Mouse (Mus musculus): Measurements from ENCODE around the gene Dlgap1. TPM values are rescaled to one million over a fixed set of nuclear protein-coding genes. Genes with fewer than 3 reads are reported as not detected.

The Dlgap1 gene
- polyA plus RNA-seq, 1 experiment from 2014 or later: 1.6 TPM

- Histone ChIP-seq H3K27ac (ENCODE audit: low read depth, low read length) (no peak overlapping the region), H3K27me3 (replicated peaks; ENCODE audit: control insufficient read depth, insufficient read depth, low read length) (no peaks in the 10 kb centered on the region), H3K9ac (ENCODE audit: low read depth, low read length) (no peak overlapping the region), H3K36me3 (ENCODE audit: control insufficient read depth, insufficient read depth, low read length) (no peaks in the 10 kb centered on the region), H3K4me3 (ENCODE audit: low read depth, low read length) (no peak overlapping the region), H3K4me1 (replicated peaks; ENCODE audit: control insufficient read depth, insufficient read depth, low read length) (no peaks in the 10 kb centered on the region), H3K4me2 (no peak overlapping the region), H3K9me3 (ENCODE audit: control insufficient read depth, low read length) (no peaks in the 10 kb centered on the region)
- ATAC-seq (replicated peaks; ENCODE audit: low FRiP score): no peak
- no peak for DNase-seq (ENCODE audit: low spot score)
These were observed 695.7 kb downstream of the Dlgap1 start for GRCm38 (mm10) chr17:70664484-70665040.

- Histone ChIP-seq H3K36me3 (ENCODE audit: control insufficient read depth, insufficient read depth, low read length) (no peaks in the 10 kb centered on the region), H3K27me3 (replicated peaks; ENCODE audit: control insufficient read depth, insufficient read depth, low read length) (no peaks in the 10 kb centered on the region), H3K9ac (ENCODE audit: low read depth, low read length) (no peak overlapping the region), H3K4me1 (replicated peaks; ENCODE audit: control insufficient read depth, insufficient read depth, low read length) (no peaks in the 10 kb centered on the region), H3K27ac (ENCODE audit: low read depth, low read length) (no peak overlapping the region), H3K4me2 (no peak overlapping the region), H3K9me3 (ENCODE audit: control insufficient read depth, low read length) (no peaks in the 10 kb centered on the region), H3K4me3 (ENCODE audit: low read depth, low read length) (no peak overlapping the region)
- no peak for DNase-seq (ENCODE audit: low spot score)
- 85% methylated on average over 13 of the region's 13 CpGs for WGBS
- no peak for ATAC-seq (replicated peaks; ENCODE audit: low FRiP score)
These were observed 705.1 kb downstream of the Dlgap1 start for GRCm38 (mm10) chr17:70673985-70674384.

GRCm38 (mm10) chr17:70676522-70676921 lies 707.6 kb downstream of the Dlgap1 start:
- Histone ChIP-seq H3K36me3 (ENCODE audit: control insufficient read depth, insufficient read depth, low read length) (no peaks in the 10 kb centered on the region), H3K27ac (ENCODE audit: low read depth, low read length) (no peak overlapping the region), H3K4me2 (no peak overlapping the region), H3K27me3 (replicated peaks; ENCODE audit: control insufficient read depth, insufficient read depth, low read length) (no peaks in the 10 kb centered on the region), H3K9me3 (ENCODE audit: control insufficient read depth, low read length) (no peaks in the 10 kb centered on the region), H3K4me1 (replicated peaks; ENCODE audit: control insufficient read depth, insufficient read depth, low read length) (no peaks in the 10 kb centered on the region), H3K9ac (ENCODE audit: low read depth, low read length) (no peak overlapping the region), H3K4me3 (ENCODE audit: low read depth, low read length) (no peak overlapping the region)
- ATAC-seq (replicated peaks; ENCODE audit: low FRiP score) (no peak), DNase-seq (ENCODE audit: low spot score) (no peak)
- WGBS: 55% methylated on average over 2 of the region's 2 CpGs

- WGBS: 15% methylated on average over 15 of the region's 15 CpGs
- H3K9ac ChIP-seq (ENCODE audit: low read depth, low read length): no peak overlapping the region
- ATAC-seq (replicated peaks; ENCODE audit: low FRiP score): no peak
These were observed 714.8 kb downstream of the Dlgap1 start for GRCm38 (mm10) chr17:70683561-70684167.

GRCm38 (mm10) chr17:70690174-70690573 lies 721.3 kb downstream of the Dlgap1 start:
- Histone ChIP-seq H3K4me2 (no peak overlapping the region), H3K36me3 (ENCODE audit: control insufficient read depth, insufficient read depth, low read length) (no peaks in the 10 kb centered on the region), H3K9ac (ENCODE audit: low read depth, low read length) (no peak overlapping the region), H3K4me3 (ENCODE audit: low read depth, low read length) (no peak overlapping the region), H3K9me3 (ENCODE audit: control insufficient read depth, low read length) (no peaks in the 10 kb centered on the region), H3K27me3 (replicated peaks; ENCODE audit: control insufficient read depth, insufficient read depth, low read length) (no peaks in the 10 kb centered on the region), H3K4me1 (replicated peaks; ENCODE audit: control insufficient read depth, insufficient read depth, low read length) (no peaks in the 10 kb centered on the region), H3K27ac (ENCODE audit: low read depth, low read length) (no peak overlapping the region)
- no peak for DNase-seq (ENCODE audit: low spot score)
- no peak for ATAC-seq (replicated peaks; ENCODE audit: low FRiP score)
- 81% methylated on average over 6 of the region's 6 CpGs for WGBS

More at GRCm38 (mm10) chr17:70683561-70684167, 714.8 kb downstream of the Dlgap1 start:
- Histone ChIP-seq H3K4me2 (no peak overlapping the region), H3K27me3 (replicated peaks; ENCODE audit: control insufficient read depth, insufficient read depth, low read length) (no peaks in the 10 kb centered on the region), H3K4me1 (replicated peaks; ENCODE audit: control insufficient read depth, insufficient read depth, low read length) (no peaks in the 10 kb centered on the region), H3K9me3 (ENCODE audit: control insufficient read depth, low read length) (no peaks in the 10 kb centered on the region), H3K36me3 (ENCODE audit: control insufficient read depth, insufficient read depth, low read length) (no peaks in the 10 kb centered on the region), H3K27ac (ENCODE audit: low read depth, low read length) (no peak overlapping the region), H3K4me3 (ENCODE audit: low read depth, low read length) (no peak overlapping the region)
- peak; percentile 68 for DNase-seq (ENCODE audit: low spot score)

GRCm38 (mm10) chr17:70690598-70690997 lies 721.7 kb downstream of the Dlgap1 start:
- no peak overlapping the region for H3K4me3 ChIP-seq (ENCODE audit: low read depth, low read length)
- WGBS: 83% methylated on average over 8 of the region's 8 CpGs
- ATAC-seq (replicated peaks; ENCODE audit: low FRiP score): no peak

GRCm38 (mm10) chr17:70706976-70707818 lies 738.3 kb downstream of the Dlgap1 start:
- H3K4me1 ChIP-seq (replicated peaks; ENCODE audit: control insufficient read depth, insufficient read depth, low read length): no peaks in the 10 kb centered on the region
- ATAC-seq (replicated peaks; ENCODE audit: low FRiP score): peak; percentile 43; the same call in 1 of the 2 replicates
- H3K36me3 ChIP-seq (ENCODE audit: control insufficient read depth, insufficient read depth, low read length): no peaks in the 10 kb centered on the region
- H3K27ac ChIP-seq (ENCODE audit: low read depth, low read length): no peak overlapping the region
- H3K4me2 ChIP-seq: peak overlapping the region; percentile 54
- H3K27me3 ChIP-seq (replicated peaks; ENCODE audit: control insufficient read depth, insufficient read depth, low read length): peaks cover 9% of the 10 kb centered on the region
- no peak overlapping the region for H3K9ac ChIP-seq (ENCODE audit: low read depth, low read length)
- WGBS: 6% methylated on average over 28 of the region's 28 CpGs
- 0 out of 2 replicates have a peak overlapping the region, but pooled peaks have one; percentile 6 for H3K4me3 ChIP-seq (ENCODE audit: low read depth, low read length)
- DNase-seq (ENCODE audit: low spot score): peak; percentile 75
- H3K9me3 ChIP-seq (ENCODE audit: control insufficient read depth, low read length): no peaks in the 10 kb centered on the region

More at GRCm38 (mm10) chr17:70690598-70690997, 721.7 kb downstream of the Dlgap1 start:
- Histone ChIP-seq H3K36me3 (ENCODE audit: control insufficient read depth, insufficient read depth, low read length) (no peaks in the 10 kb centered on the region), H3K9me3 (ENCODE audit: control insufficient read depth, low read length) (no peaks in the 10 kb centered on the region), H3K27ac (ENCODE audit: low read depth, low read length) (no peak overlapping the region), H3K4me1 (replicated peaks; ENCODE audit: control insufficient read depth, insufficient read depth, low read length) (no peaks in the 10 kb centered on the region), H3K27me3 (replicated peaks; ENCODE audit: control insufficient read depth, insufficient read depth, low read length) (no peaks in the 10 kb centered on the region), H3K4me2 (no peak overlapping the region), H3K9ac (ENCODE audit: low read depth, low read length) (no peak overlapping the region)
- DNase-seq (ENCODE audit: low spot score): no peak

- Histone ChIP-seq H3K9ac (ENCODE audit: low read depth, low read length) (no peak overlapping the region), H3K9me3 (ENCODE audit: control insufficient read depth, low read length) (no peaks in the 10 kb centered on the region), H3K4me2 (peak overlapping the region; percentile 54; the same call in 1 of the 2 replicates), H3K36me3 (ENCODE audit: control insufficient read depth, insufficient read depth, low read length) (no peaks in the 10 kb centered on the region), H3K4me1 (replicated peaks; ENCODE audit: control insufficient read depth, insufficient read depth, low read length) (no peaks in the 10 kb centered on the region), H3K27ac (ENCODE audit: low read depth, low read length) (no peak overlapping the region), H3K27me3 (replicated peaks; ENCODE audit: control insufficient read depth, insufficient read depth, low read length) (peaks cover 9% of the 10 kb centered on the region), H3K4me3 (ENCODE audit: low read depth, low read length) (no peak overlapping the region)
- DNase-seq (ENCODE audit: low spot score) (no peak), ATAC-seq (replicated peaks; ENCODE audit: low FRiP score) (no peak)
- WGBS: 23% methylated on average over 6 of the region's 6 CpGs
These were observed 738.9 kb downstream of the Dlgap1 start for GRCm38 (mm10) chr17:70707819-70708140.
